In the genomic region with DNA sequence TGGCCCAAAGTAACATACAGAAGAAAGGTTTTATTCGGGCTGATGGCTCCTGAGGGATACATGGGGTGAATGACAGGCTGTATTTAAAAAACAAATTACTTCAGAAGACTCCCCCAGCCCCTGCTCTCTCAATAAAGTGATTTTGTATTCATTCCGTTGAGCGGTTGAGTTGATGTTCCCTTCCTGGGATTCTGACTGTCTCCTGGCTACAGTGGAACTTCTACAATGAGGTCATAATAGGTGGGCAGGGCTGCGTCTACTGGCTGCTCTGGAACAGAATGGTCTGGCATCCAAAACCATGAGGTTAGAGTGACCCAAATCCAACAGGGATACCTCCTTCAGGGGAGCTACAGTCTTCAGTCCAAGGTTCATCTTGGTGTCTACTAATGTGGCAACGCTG, we compare ENCODE assay signal across 8 mouse cellular contexts. TPM values are rescaled to one million over a fixed set of nuclear protein-coding genes. Genes with fewer than 3 reads are reported as not detected.
DNase-seq lines count a peak whose midpoint lies in the region; ATAC-seq and TF ChIP-seq lines count a peak whose summit lies in the region.

Gene Med10, plus strand, starts transcription at position 301 of the 400 bp plus-strand sequence.

- H3K27me3 ChIP-seq in spleen, adult 2 months (ENCODE audit: control insufficient read depth, insufficient read depth, low read length): no peaks in the 10 kb centered on the region
- H3K27me3 ChIP-seq in embryonic facial prominence, embryonic 13.5 days: peaks cover 6% of the 10 kb centered on the region
- H3K27me3 ChIP-seq in limb, embryonic 13.5 days: no peaks in the 10 kb centered on the region; the same call in 1 of the 2 replicates
- no peaks in the 10 kb centered on the region for H3K27me3 ChIP-seq in small intestine, adult 2 months (ENCODE audit: control insufficient read depth, insufficient read depth, low read length)

- H3K4me1 ChIP-seq in spleen, adult 2 months (ENCODE audit: control insufficient read depth, insufficient read depth, insufficient read length): no peaks in the 10 kb centered on the region
- H3K4me1 ChIP-seq in embryonic facial prominence, embryonic 13.5 days: no peaks in the 10 kb centered on the region
- no peaks in the 10 kb centered on the region for H3K4me1 ChIP-seq in limb, embryonic 13.5 days
- no peaks in the 10 kb centered on the region for H3K4me1 ChIP-seq in small intestine, adult 2 months (ENCODE audit: control insufficient read depth, insufficient read depth, insufficient read length, low read length)

- no peak within 1 kb of the TSS for H3K27ac ChIP-seq in spleen, adult 2 months (ENCODE audit: insufficient read depth, low read length)
- H3K27ac ChIP-seq in embryonic facial prominence, embryonic 13.5 days: no peak within 1 kb of the TSS
- H3K27ac ChIP-seq in limb, embryonic 13.5 days: no peak within 1 kb of the TSS
- H3K27ac ChIP-seq in small intestine, adult 2 months (ENCODE audit: insufficient read depth, low read depth, low read length): no peak within 1 kb of the TSS

- no peak for DNase-seq in spleen, adult 2 months (ENCODE audit: low read depth in 1 of 2, low spot score in 2 of 2)
- DNase-seq in spleen, adult 18-20 months: no peak
- no peak for DNase-seq in heart, postnatal 36 days
- no peak for DNase-seq in ovary, postnatal 10 days (ENCODE audit: low spot score)
- DNase-seq in cerebellum, adult 9-11 months: no peak

- H3K9me3 ChIP-seq in embryonic facial prominence, embryonic 13.5 days: no peaks in the 10 kb centered on the region
- H3K9me3 ChIP-seq in limb, embryonic 13.5 days: no peaks in the 10 kb centered on the region

- TF ChIP-seq CTCF in spleen, adult 2 months (IDR thresholded peaks at IDR 0.05; ENCODE audit: extremely low read depth, insufficient read depth, insufficient read length, insufficient replicate concordance): no peak
- no peak for TF ChIP-seq CTCF in small intestine, adult 2 months (IDR thresholded peaks at IDR 0.05; ENCODE audit: extremely low read depth, insufficient read length, insufficient replicate concordance, low read depth, low read length)

- ATAC-seq in embryonic facial prominence, embryonic 13.5 days (ENCODE audit: insufficient number of reproducible peaks, insufficient read depth, low FRiP score, low TSS enrichment, low read depth): no peak
- no peak for ATAC-seq in limb, embryonic 13.5 days (ENCODE audit: low FRiP score, low read depth)

- no peaks in the 10 kb centered on the region for H3K36me3 ChIP-seq in spleen, adult 2 months (ENCODE audit: control insufficient read depth, insufficient read depth, low read length)
- no peaks in the 10 kb centered on the region for H3K36me3 ChIP-seq in embryonic facial prominence, embryonic 13.5 days
- no peaks in the 10 kb centered on the region for H3K36me3 ChIP-seq in limb, embryonic 13.5 days
- H3K36me3 ChIP-seq in small intestine, adult 2 months (ENCODE audit: control insufficient read depth, insufficient read depth, low read length): no peaks in the 10 kb centered on the region

- no peak for TF ChIP-seq POLR2A in spleen, adult 2 months (IDR thresholded peaks at IDR 0.05; ENCODE audit: low read depth, low read length)
- no peak for TF ChIP-seq POLR2A in small intestine, adult 2 months (IDR thresholded peaks at IDR 0.05; ENCODE audit: low read depth, low read length)

- 86% methylated on average over 5 of the region's 5 CpGs for WGBS in spleen, adult 2 months
- 77% methylated on average over 5 of the region's 5 CpGs for WGBS in embryonic facial prominence, embryonic 13.5 days
- WGBS in limb, embryonic 13.5 days: 79% methylated on average over 5 of the region's 5 CpGs
- 79% methylated on average over 5 of the region's 5 CpGs for WGBS in small intestine, adult 2 months

- no peak within 1 kb of the TSS for H3K9ac ChIP-seq in embryonic facial prominence, embryonic 13.5 days
- H3K9ac ChIP-seq in limb, embryonic 13.5 days: no peak within 1 kb of the TSS

- H3K4me2 ChIP-seq in embryonic facial prominence, embryonic 13.5 days: no peak within 1 kb of the TSS
- no peak within 1 kb of the TSS for H3K4me2 ChIP-seq in limb, embryonic 13.5 days (replicated peaks)

- intact Hi-C loops in heart, postnatal 36 days (cut with DNase I): no loop called here

- no peak within 1 kb of the TSS for H3K4me3 ChIP-seq in spleen, adult 2 months (ENCODE audit: extremely low read depth, insufficient read depth, insufficient read length)
- no peak within 1 kb of the TSS for H3K4me3 ChIP-seq in embryonic facial prominence, embryonic 13.5 days
- H3K4me3 ChIP-seq in limb, embryonic 13.5 days: no peak within 1 kb of the TSS
- no peak within 1 kb of the TSS for H3K4me3 ChIP-seq in small intestine, adult 2 months (ENCODE audit: low read depth, low read length)

RNA-seq across cellular contexts. Expression of gene Med10, which starts in this region (rescaled TPM):
- 27.0 and 31.6 TPM in 2 replicates for polyA plus RNA-seq in spleen, adult 2 months (2012; rRNA removed)
- polyA plus RNA-seq in embryonic facial prominence, embryonic 13.5 days (2015; fragmentation: Nextera tagmentation; extraction: Ambion mirVana): 146 and 151 TPM in 2 replicates
- total RNA-seq in heart, postnatal 36 days (2021): 10 to 100 TPM; 22.1 to 23.4 TPM
- 151 and 159 TPM in 2 replicates for polyA plus RNA-seq in limb, embryonic 13.5 days (2015; fragmentation: Nextera tagmentation; extraction: Ambion mirVana)
- polyA plus RNA-seq in small intestine, adult 2 months (2012; rRNA removed): 10.2 and 19.1 TPM in 2 replicates
